Comparison of ENCODE assay signal across 14 mouse cellular contexts in the genomic region with DNA sequence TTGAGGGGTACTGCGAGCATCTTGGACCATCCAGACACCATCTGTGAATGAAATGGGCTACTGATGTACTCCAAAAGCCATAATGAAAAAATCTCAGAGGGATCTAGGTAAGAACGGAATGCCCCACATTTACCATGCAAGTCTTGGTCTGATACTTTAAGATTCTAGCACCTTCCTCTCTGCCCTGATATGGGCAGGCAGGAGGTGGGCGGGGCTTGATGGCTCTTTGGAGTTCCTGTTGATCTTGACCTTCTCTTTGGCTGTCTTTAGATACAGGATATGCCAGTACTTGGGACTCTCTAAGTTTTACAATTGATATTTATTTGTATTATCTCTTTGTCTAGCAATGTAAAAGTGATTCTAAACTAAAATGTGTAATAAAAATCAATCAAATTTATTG. TPM values are rescaled to one million over a fixed set of nuclear protein-coding genes. Genes with fewer than 3 reads are reported as not detected.
DNase-seq lines count a peak whose midpoint lies in the region; ATAC-seq lines count a peak whose summit lies in the region.
"Had no signal": no experiment of that assay in that cellular context is flagged by ENCODE, and none has a peak within 500 bp of the region (broad histone marks: within the 10 kb centered on the region; RNA-seq: fewer than 3 reads in every experiment).

No protein-coding gene starts in this region.

- ATAC-seq in heart, embryonic 15.5 days (replicated peaks; ENCODE audit: insufficient number of reproducible peaks, insufficient read depth, low FRiP score, low read depth), result no peak
- ATAC-seq in forebrain, embryonic 11.5 days (replicated peaks; ENCODE audit: low FRiP score), result no peak
- ATAC-seq: intestine, embryonic 16.5 days had no signal

- H3K36me3 ChIP-seq in heart, embryonic 15.5 days, result peaks cover 18% of the 10 kb centered on the region; the same call in 1 of the 2 replicates
- H3K36me3 ChIP-seq in forebrain, embryonic 11.5 days (ENCODE audit: control insufficient read depth, insufficient read depth, low read length), result no peaks in the 10 kb centered on the region

- no peak overlapping the region for H3K4me3 ChIP-seq in heart, embryonic 15.5 days
- no peak overlapping the region for H3K4me3 ChIP-seq in forebrain, embryonic 11.5 days (ENCODE audit: low read depth, low read length)
- H3K4me3 ChIP-seq: embryonic facial prominence, embryonic 15.5 days; limb, embryonic 10.5 days had no signal

- DNase-seq in heart, adult 8-10 months (ENCODE audit: low spot score), result no peak
- peak; percentile 48 for DNase-seq in testis, postnatal 10 days (ENCODE audit: low spot score)
- no peak for DNase-seq in testis, postnatal 14 days (ENCODE audit: low spot score)
- DNase-seq in induced T-regulatory cell, adult 2 months (ENCODE audit: low read depth), result peak; percentile 88
- DNase-seq in thymus, postnatal 4 days, result peak; percentile 72
- no peak for DNase-seq in natural killer cell, adult 2 months (ENCODE audit: low spot score in 2 of 2)
- no peak for DNase-seq in forebrain, embryonic 11.5 days (ENCODE audit: low spot score)
- DNase-seq: lung, embryonic 14.5 days; right cerebral cortex, postnatal 4 days had no signal

- H3K27ac ChIP-seq in heart, embryonic 15.5 days, result 0 out of 2 replicates have a peak overlapping the region, but pooled peaks have one; percentile 46
- no peak overlapping the region for H3K27ac ChIP-seq in forebrain, embryonic 11.5 days (ENCODE audit: low read depth, low read length)
- H3K27ac ChIP-seq: embryonic facial prominence, embryonic 15.5 days; limb, embryonic 10.5 days had no signal

- peaks cover 8% of the 10 kb centered on the region for H3K4me1 ChIP-seq in heart, embryonic 15.5 days (replicated peaks)
- H3K4me1 ChIP-seq in forebrain, embryonic 11.5 days (replicated peaks; ENCODE audit: control insufficient read depth, insufficient read depth, low read length), result no peaks in the 10 kb centered on the region
- H3K4me1 ChIP-seq: embryonic facial prominence, embryonic 15.5 days had no signal

- 93% methylated on average over 3 of the region's 3 CpGs for WGBS in heart, embryonic 15.5 days
- 96% methylated on average over 3 of the region's 3 CpGs for whole genome bisulfite sequencing in forebrain, embryonic 11.5 days

- H3K27me3 ChIP-seq in heart, embryonic 15.5 days, result no peaks in the 10 kb centered on the region
- H3K27me3 ChIP-seq in forebrain, embryonic 11.5 days (ENCODE audit: control insufficient read depth, insufficient read depth, low read length), result no peaks in the 10 kb centered on the region
- H3K27me3 ChIP-seq: embryonic facial prominence, embryonic 15.5 days; Patski had no signal

- H3K9me3 ChIP-seq in heart, embryonic 15.5 days (replicated peaks), result no peaks in the 10 kb centered on the region
- no peaks in the 10 kb centered on the region for H3K9me3 ChIP-seq in forebrain, embryonic 11.5 days (ENCODE audit: control insufficient read depth, low read length)
- H3K9me3 ChIP-seq: embryonic facial prominence, embryonic 15.5 days; limb, embryonic 10.5 days had no signal

- no peak overlapping the region for H3K9ac ChIP-seq in heart, embryonic 15.5 days
- H3K9ac ChIP-seq in forebrain, embryonic 11.5 days (ENCODE audit: low read length), result no peak overlapping the region
- H3K9ac ChIP-seq: embryonic facial prominence, embryonic 15.5 days; lung, embryonic 14.5 days had no signal

- no peak overlapping the region for H3K4me2 ChIP-seq in heart, embryonic 15.5 days
- no peak overlapping the region for H3K4me2 ChIP-seq in forebrain, embryonic 11.5 days (ENCODE audit: low read depth, low read length, severe bottlenecking)
- H3K4me2 ChIP-seq: embryonic facial prominence, embryonic 15.5 days; lung, embryonic 14.5 days had no signal

RNA-seq across cellular contexts. Expression of gene Asxl1, which starts 12.6 kb away (rescaled TPM):
- polyA plus RNA-seq in heart, embryonic 15.5 days (2015; fragmentation: Nextera tagmentation; extraction: Ambion mirVana), result 9.8 and 12.5 TPM in 2 replicates
- total RNA-seq in heart, adult 8-10 months (2022), result 10 to 100 TPM; 17.6 to 23.9 (median 22.1) TPM
- 25.4 TPM in 2 replicates for polyA plus RNA-seq in forebrain, embryonic 11.5 days (2014; fragmentation: Nextera tagmentation; extraction: Ambion mirVana)

RNA-seq across cellular contexts. Expression of gene Kif3b, which starts 41.8 kb away (rescaled TPM):
- polyA plus RNA-seq in heart, embryonic 15.5 days (2015; fragmentation: Nextera tagmentation; extraction: Ambion mirVana), result 3.9 and 5.8 TPM in 2 replicates
- 1 to 10 TPM; 6.4 to 9.3 (median 8.1) TPM for total RNA-seq in heart, adult 8-10 months (2022)
- polyA plus RNA-seq in forebrain, embryonic 11.5 days (2014; fragmentation: Nextera tagmentation; extraction: Ambion mirVana), result 7.1 and 7.4 TPM in 2 replicates

Comparison
In these comparisons a context has a peak if more than half of its experiments do, and no peak if none do; other contexts are left out.
1. DNase-seq: peak in testis, postnatal 10 days (single experiment), induced T-regulatory cell, adult 2 months (single experiment) and thymus, postnatal 4 days (single experiment); none in heart, adult 8-10 months (single experiment), testis, postnatal 14 days (single experiment), natural killer cell, adult 2 months (0 of 2) and forebrain, embryonic 11.5 days (single experiment).